Mouse (Mus musculus) megakaryocyte, embryonic 14.5 days (primary cell): ENCODE results near the gene Dach2. TPM values are rescaled to one million over a fixed set of nuclear protein-coding genes. Genes with fewer than 3 reads are reported as not detected.

ENCODE experiments used
- H3K27me3 ChIP-seq: replicated peaks from 2 replicates; pipeline ENCODE3; 2012; ENCODE audit warnings: inconsistent platforms
- H3K36me3 ChIP-seq: replicated peaks from 2 replicates; pipeline ENCODE3; 2012; ENCODE audit warnings: low read length, inconsistent platforms, mixed read lengths
- H3K4me1 ChIP-seq: 2 replicates; pipeline ENCODE4 v1.6.1; 2012; ENCODE audit warnings: inconsistent platforms
- H3K4me3 ChIP-seq: replicated peaks from 2 replicates; pipeline ENCODE3; 2012; ENCODE audit warnings: moderate library complexity, mild to moderate bottlenecking, inconsistent platforms
- H3K9me3 ChIP-seq: 2 replicates; pipeline ENCODE4 v1.6.1; 2012; ENCODE audit warnings: inconsistent platforms
- FLI1 ChIP-seq: IDR thresholded peaks from 2 replicates; pipeline ENCODE4 v1.6.1; 2012; ENCODE audit warnings: low read length, inconsistent platforms, mixed read lengths
- GATA1 ChIP-seq: IDR thresholded peaks from 3 replicates; pipeline ENCODE4 v1.6.1; 2012; ENCODE audit warnings: mixed read lengths, low read length, inconsistent platforms, borderline replicate concordance
- polyA plus RNA-seq: library from polyadenylated mRNA; stranded (reverse); fragments of >175 nt; gene quantifications from 2 replicates; pipeline ENCODE4 v1.2.3, GENCODE M21; 2012; ENCODE audit warnings: low replicate concordance; ENCODE audit not compliant: insufficient read depth

Dach2 gene
- polyA plus RNA-seq, 1 experiment: not detected

GRCm38 (mm10) chrX:113867835-113868495 lies 570.7 kb downstream of the Dach2 start:
- Histone ChIP-seq H3K4me3 (no peak overlapping the region), H3K27me3 (no peaks in the 10 kb centered on the region), H3K4me1 (peaks cover 8% of the 10 kb centered on the region; the same call in 1 of the 2 replicates), H3K9me3 (no peaks in the 10 kb centered on the region), H3K36me3 (no peaks in the 10 kb centered on the region)
- TF ChIP-seq GATA1 (no peak), FLI1 (no peak)

Other genes with a start within 250 kb of the Dach2 start
- 0.53 TPM in 1 of 2 replicates, not detected in the other for gene Chm, start 112.0 kb upstream of the Dach2 start, polyA plus RNA-seq